41 mouse cellular contexts compared by ENCODE assay signal in the genomic region with DNA sequence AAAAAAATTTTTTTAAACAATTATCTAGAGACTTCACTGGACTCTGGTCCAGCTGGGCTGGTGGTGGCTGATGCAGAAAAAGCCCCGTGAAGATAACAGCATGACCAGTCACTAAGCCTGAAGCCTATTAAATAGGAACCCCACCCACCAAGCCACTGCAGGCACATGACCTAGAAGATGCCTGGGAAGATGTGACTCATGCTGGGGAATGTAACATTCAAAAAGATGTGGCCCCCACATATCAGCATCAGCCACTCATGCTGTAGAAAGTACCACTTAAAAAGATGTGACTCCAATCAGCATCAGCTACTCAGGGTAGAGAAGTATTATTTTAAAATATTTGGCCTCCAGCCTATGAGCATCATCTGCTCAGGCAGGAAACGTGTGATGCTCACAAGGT. TPM values are rescaled to one million over a fixed set of nuclear protein-coding genes. Genes with fewer than 3 reads are reported as not detected.
DNase-seq lines count a peak whose midpoint lies in the region; ATAC-seq and TF ChIP-seq lines count a peak whose summit lies in the region.
"Had no signal": no experiment of that assay in that cellular context is flagged by ENCODE, and none has a peak within 500 bp of the region (broad histone marks: within the 10 kb centered on the region; RNA-seq: fewer than 3 reads in every experiment).

No protein-coding gene starts in this region.

- no peak overlapping the region for H3K27ac ChIP-seq in heart, embryonic 14.5 days (replicated peaks in 1 of 2; ENCODE audit: control insufficient read depth in 1 of 2, insufficient read depth in 1 of 2, low read depth in 2 of 2, low read length in 2 of 2)
- H3K27ac ChIP-seq in olfactory bulb, adult 2 months (ENCODE audit: insufficient read depth, low read depth, low read length), result peak overlapping the region; percentile 43; the same call in 1 of the 2 replicates
- H3K27ac ChIP-seq in stomach, postnatal 0 days (replicated peaks), result no peak overlapping the region
- H3K27ac ChIP-seq: embryonic facial prominence, embryonic 10.5 days; embryonic facial prominence, embryonic 15.5 days; hindbrain, embryonic 12.5 days; layer of hippocampus, adult 2 months; left cerebral cortex, adult 2 months; limb, embryonic 13.5 days; lung, embryonic 15.5 days; midbrain, embryonic 10.5 days; neural tube, embryonic 13.5 days had no signal

- peaks cover 12 to 25% of the 10 kb centered on the region in 2 experiments for H3K4me1 ChIP-seq in heart, embryonic 14.5 days (ENCODE audit: control insufficient read depth in 2 of 2, insufficient read depth in 2 of 2, low read length in 2 of 2)
- H3K4me1 ChIP-seq in olfactory bulb, adult 2 months (ENCODE audit: control insufficient read depth, insufficient read depth, low read length), result peaks cover 5% of the 10 kb centered on the region
- H3K4me1 ChIP-seq in stomach, postnatal 0 days (replicated peaks; ENCODE audit: control insufficient read depth, insufficient read depth), result no peaks in the 10 kb centered on the region
- H3K4me1 ChIP-seq: embryonic facial prominence, embryonic 10.5 days; hindbrain, embryonic 12.5 days; midbrain, embryonic 10.5 days; neural tube, embryonic 13.5 days had no signal

- H3K27me3 ChIP-seq in heart, embryonic 14.5 days (ENCODE audit: control insufficient read depth, insufficient read depth, low read length), result no peaks in the 10 kb centered on the region
- H3K27me3 ChIP-seq in stomach, postnatal 0 days (ENCODE audit: control insufficient read depth, insufficient read depth, low read length), result no peaks in the 10 kb centered on the region
- H3K27me3 ChIP-seq: CH12.LX; embryonic facial prominence, embryonic 15.5 days; heart, embryonic 12.5 days; hindbrain, embryonic 12.5 days; limb, embryonic 13.5 days; lung, embryonic 15.5 days; neural tube, embryonic 13.5 days had no signal

- 36% methylated on average over 2 of the region's 2 CpGs for WGBS in heart, embryonic 14.5 days
- 37% methylated on average over 2 of the region's 2 CpGs for WGBS in olfactory bulb, adult 2 months
- WGBS in stomach, postnatal 0 days, result 50% methylated on average over 2 of the region's 2 CpGs

- TF ChIP-seq EP300 in stomach, postnatal 0 days (optimal IDR thresholded peaks at IDR 0.05), result no peak

- TF ChIP-seq CTCF in olfactory bulb, adult 2 months (IDR thresholded peaks at IDR 0.05; ENCODE audit: insufficient read depth, low read depth, low read length), result no peak
- no peak for TF ChIP-seq CTCF in stomach, postnatal 0 days (IDR thresholded peaks at IDR 0.05; ENCODE audit: low read depth)

- H3K9me3 ChIP-seq in heart, embryonic 14.5 days (ENCODE audit: control insufficient read depth, low read length), result no peaks in the 10 kb centered on the region
- H3K9me3 ChIP-seq in stomach, postnatal 0 days (ENCODE audit: control insufficient read depth, low read length), result no peaks in the 10 kb centered on the region
- H3K9me3 ChIP-seq: embryonic facial prominence, embryonic 10.5 days; embryonic facial prominence, embryonic 15.5 days; heart, embryonic 12.5 days; hindbrain, embryonic 12.5 days; limb, embryonic 13.5 days; lung, embryonic 15.5 days; midbrain, embryonic 10.5 days; neural tube, embryonic 13.5 days had no signal

- H3K4me3 ChIP-seq in heart, embryonic 14.5 days (ENCODE audit: control insufficient read depth in 1 of 2, insufficient read depth in 1 of 2, low read depth in 1 of 2, low read length in 2 of 2), result no peak overlapping the region
- H3K4me3 ChIP-seq in olfactory bulb, adult 2 months (ENCODE audit: insufficient read depth, low read depth, low read length), result no peak overlapping the region
- H3K4me3 ChIP-seq in stomach, postnatal 0 days (ENCODE audit: low read depth, low read length), result no peak overlapping the region
- H3K4me3 ChIP-seq: embryonic facial prominence, embryonic 10.5 days; embryonic facial prominence, embryonic 15.5 days; heart, embryonic 12.5 days; hindbrain, embryonic 12.5 days; layer of hippocampus, adult 2 months; left cerebral cortex, adult 2 months; limb, embryonic 13.5 days; lung, embryonic 15.5 days; midbrain, embryonic 10.5 days; neural tube, embryonic 13.5 days had no signal

- TF ChIP-seq POLR2A in olfactory bulb, adult 2 months (IDR thresholded peaks at IDR 0.05; ENCODE audit: insufficient read depth, low read depth, low read length), result no peak

- H3K4me2 ChIP-seq in heart, embryonic 14.5 days (ENCODE audit: low read length), result no peak overlapping the region
- H3K4me2 ChIP-seq in stomach, postnatal 0 days (replicated peaks; ENCODE audit: low read depth), result no peak overlapping the region
- H3K4me2 ChIP-seq: embryonic facial prominence, embryonic 15.5 days; heart, embryonic 12.5 days; hindbrain, embryonic 12.5 days; limb, embryonic 13.5 days; liver, embryonic 11.5 days; lung, embryonic 15.5 days; neural tube, embryonic 13.5 days had no signal

- no peaks in the 10 kb centered on the region for H3K36me3 ChIP-seq in heart, embryonic 14.5 days (ENCODE audit: control insufficient read depth, insufficient read depth, low read length)
- no peaks in the 10 kb centered on the region for H3K36me3 ChIP-seq in stomach, postnatal 0 days (ENCODE audit: control insufficient read depth, insufficient read depth, low read length)
- H3K36me3 ChIP-seq: embryonic facial prominence, embryonic 10.5 days; embryonic facial prominence, embryonic 15.5 days; heart, embryonic 12.5 days; hindbrain, embryonic 12.5 days; limb, embryonic 13.5 days; lung, embryonic 15.5 days; midbrain, embryonic 10.5 days; neural tube, embryonic 13.5 days had no signal

- DNase-seq in heart, adult 8-10 months (ENCODE audit: low spot score), result no peak
- peak; percentile 89 for DNase-seq in 3T3-L1 (ENCODE audit: low read depth, low spot score)
- peak; percentile 68 for DNase-seq in NIH3T3 (ENCODE audit: low read depth)
- no peak for DNase-seq in frontal cortex, postnatal 10 days (ENCODE audit: low spot score in 2 of 2)
- DNase-seq in stomach, postnatal 0 days (ENCODE audit: low spot score), result no peak
- DNase-seq: adrenal gland, postnatal 14 days; B cell, adult 2 months; cerebellum, adult 8-10 months; cerebellum, postnatal 25 days; gastrocnemius, postnatal 25 days; heart, adult 18-20 months; kidney, adult 11 months; kidney, postnatal 36 days; right cerebral cortex, postnatal 25 days; thymus, adult 18-20 months; thymus, postnatal 25 days had no signal

- no peak overlapping the region for H3K9ac ChIP-seq in heart, embryonic 14.5 days (ENCODE audit: low read length)
- no peak overlapping the region for H3K9ac ChIP-seq in stomach, postnatal 0 days (ENCODE audit: low read length)
- H3K9ac ChIP-seq: embryonic facial prominence, embryonic 15.5 days; heart, embryonic 12.5 days; hindbrain, embryonic 12.5 days; limb, embryonic 13.5 days; lung, embryonic 15.5 days; neural tube, embryonic 13.5 days had no signal

- ATAC-seq in heart, embryonic 14.5 days (ENCODE audit: insufficient number of reproducible peaks, insufficient read depth, low FRiP score, low read depth), result 0 out of 2 replicates have a peak, but pooled peaks have one; percentile 47
- no peak for ATAC-seq in stomach, postnatal 0 days (ENCODE audit: low FRiP score, low TSS enrichment)
- ATAC-seq: forebrain, embryonic 14.5 days had no signal

RNA-seq across cellular contexts. Expression of gene Dusp11, which starts 8.4 kb away (rescaled TPM):
- 49.8 TPM in 2 replicates for polyA plus RNA-seq in heart, embryonic 14.5 days (2014; fragmentation: Nextera tagmentation; extraction: Ambion mirVana)
- 10 to 100 TPM; 33.4 to 41.0 (median 37.0) TPM for total RNA-seq in heart, adult 8-10 months (2022)
- 707 TPM in 1 of 2 replicates, not detected in the other for polyA plus RNA-seq in olfactory bulb, adult 2 months (2012; ENCODE audit: insufficient read depth, insufficient read length, low replicate concordance, missing spikeins)
- polyA plus RNA-seq in stomach, postnatal 0 days (2015; fragmentation: Nextera tagmentation; extraction: Ambion mirVana), result 43.9 and 44.9 TPM in 2 replicates

RNA-seq across cellular contexts. Expression of gene Figla, which starts 46.1 kb away (rescaled TPM):
- not detected in 2 replicates for polyA plus RNA-seq in heart, embryonic 14.5 days (2014; fragmentation: Nextera tagmentation; extraction: Ambion mirVana)
- total RNA-seq in heart, adult 8-10 months (2022), result not detected
- polyA plus RNA-seq in olfactory bulb, adult 2 months (2012; ENCODE audit: insufficient read depth, insufficient read length, low replicate concordance, missing spikeins), result not detected in 2 replicates
- not detected in 2 replicates for polyA plus RNA-seq in stomach, postnatal 0 days (2015; fragmentation: Nextera tagmentation; extraction: Ambion mirVana)
- total RNA-seq: adrenal gland, postnatal 14 days; CH12.LX; ES-E14; gastrocnemius, adult 18-20 months; gastrocnemius, postnatal 25 days; heart, adult 18-20 months; heart, postnatal 25 days; layer of hippocampus, adult 2 months; layer of hippocampus, postnatal 14 days; left cerebral cortex, adult 2 months; left cerebral cortex, postnatal 25 days; megakaryocyte progenitor cell, adult 5-6 weeks; midbrain, postnatal 0 days had no signal
- polyA plus RNA-seq: embryonic facial prominence, embryonic 10.5 days; embryonic facial prominence, embryonic 15.5 days; forebrain, embryonic 14.5 days; heart, embryonic 12.5 days; hindbrain, embryonic 12.5 days; kidney, embryonic 14.5 days; limb, embryonic 13.5 days; liver, embryonic 11.5 days; liver, embryonic 16.5 days; lung, embryonic 15.5 days; midbrain, embryonic 10.5 days; midbrain, postnatal 0 days; neural tube, embryonic 13.5 days; stomach, embryonic 16.5 days had no signal

RNA-seq across cellular contexts. Expression of gene Nat8f1, which starts 54.4 kb away (rescaled TPM):
- polyA plus RNA-seq in heart, embryonic 14.5 days (2014; fragmentation: Nextera tagmentation; extraction: Ambion mirVana), result 4.3 and 5.4 TPM in 2 replicates
- total RNA-seq in heart, adult 8-10 months (2022), result 1 to 10 TPM; 1.8 to 4.6 (median 3.2) TPM
- polyA plus RNA-seq in olfactory bulb, adult 2 months (2012; ENCODE audit: insufficient read depth, insufficient read length, low replicate concordance, missing spikeins), result not detected in 2 replicates
- 5.7 and 6.2 TPM in 2 replicates for polyA plus RNA-seq in stomach, postnatal 0 days (2015; fragmentation: Nextera tagmentation; extraction: Ambion mirVana)

RNA-seq across cellular contexts. Expression of gene Tprkb, which starts 58.2 kb away (rescaled TPM):
- polyA plus RNA-seq in heart, embryonic 14.5 days (2014; fragmentation: Nextera tagmentation; extraction: Ambion mirVana), result 23.9 TPM in 2 replicates
- 10 to 100 TPM; 12.3 to 14.6 (median 13.8) TPM for total RNA-seq in heart, adult 8-10 months (2022)
- not detected in 2 replicates for polyA plus RNA-seq in olfactory bulb, adult 2 months (2012; ENCODE audit: insufficient read depth, insufficient read length, low replicate concordance, missing spikeins)
- 25.9 and 28.8 TPM in 2 replicates for polyA plus RNA-seq in stomach, postnatal 0 days (2015; fragmentation: Nextera tagmentation; extraction: Ambion mirVana)

RNA-seq across cellular contexts. Expression of gene Add2, which starts 58.6 kb away (rescaled TPM):
- 1.7 and 2.3 TPM in 2 replicates for polyA plus RNA-seq in heart, embryonic 14.5 days (2014; fragmentation: Nextera tagmentation; extraction: Ambion mirVana)
- under 1 TPM; 0.12 to 0.38 (median 0.20) TPM for total RNA-seq in heart, adult 8-10 months (2022)
- 39.6 TPM in 1 of 2 replicates, not detected in the other for polyA plus RNA-seq in olfactory bulb, adult 2 months (2012; ENCODE audit: insufficient read depth, insufficient read length, low replicate concordance, missing spikeins)
- 1.6 and 2.1 TPM in 2 replicates for polyA plus RNA-seq in stomach, postnatal 0 days (2015; fragmentation: Nextera tagmentation; extraction: Ambion mirVana)
- total RNA-seq: CH12.LX; gastrocnemius, adult 18-20 months had no signal

Comparison
In these comparisons a context has a peak if more than half of its experiments do, and no peak if none do; other contexts are left out.
1. DNase-seq: peak in 3T3-L1 (single experiment) and NIH3T3 (single experiment); none in heart, adult 8-10 months (single experiment), frontal cortex, postnatal 10 days (0 of 2) and stomach, postnatal 0 days (single experiment).